39 mouse cellular contexts compared by ENCODE assay signal in genomic region chr14:7977471-7977870, GRCm38 (mm10). TPM values are rescaled to one million over a fixed set of nuclear protein-coding genes. Genes with fewer than 3 reads are reported as not detected.
DNase-seq lines count a peak whose midpoint lies in the region; ATAC-seq and TF ChIP-seq lines count a peak whose summit lies in the region.
"Had no signal": no experiment of that assay in that cellular context is flagged by ENCODE, and none has a peak within 500 bp of the region (broad histone marks: within the 10 kb centered on the region; RNA-seq: fewer than 3 reads in every experiment).

No protein-coding gene starts in this region.

- H3K4me2 ChIP-seq in liver, postnatal 0 days (ENCODE audit: low read depth, low read length), result no peak overlapping the region
- H3K4me2 ChIP-seq: hindbrain, embryonic 13.5 days; kidney, embryonic 15.5 days; limb, embryonic 13.5 days; neural tube, embryonic 15.5 days had no signal

- no peak overlapping the region for H3K4me3 ChIP-seq in liver, postnatal 0 days (ENCODE audit: low read depth, low read length)
- no peak overlapping the region for H3K4me3 ChIP-seq in embryonic facial prominence, embryonic 10.5 days
- H3K4me3 ChIP-seq in gastrocnemius, adult 2 months, result no peak overlapping the region
- H3K4me3 ChIP-seq: hindbrain, embryonic 13.5 days; kidney, embryonic 15.5 days; limb, embryonic 13.5 days; neural tube, embryonic 15.5 days had no signal

- no peaks in the 10 kb centered on the region; the same call in 1 of the 2 replicates for H3K4me1 ChIP-seq in liver, postnatal 0 days (ENCODE audit: insufficient read depth)
- no peaks in the 10 kb centered on the region for H3K4me1 ChIP-seq in embryonic facial prominence, embryonic 10.5 days
- H3K4me1 ChIP-seq: hindbrain, embryonic 13.5 days; kidney, embryonic 15.5 days; limb, embryonic 13.5 days; neural tube, embryonic 15.5 days had no signal

- 0 out of 2 replicates have a peak overlapping the region, but pooled peaks have one; percentile 7 for H3K27ac ChIP-seq in liver, postnatal 0 days (ENCODE audit: low read depth)
- H3K27ac ChIP-seq in embryonic facial prominence, embryonic 10.5 days (replicated peaks), result no peak overlapping the region
- H3K27ac ChIP-seq in gastrocnemius, adult 2 months, result no peak overlapping the region
- H3K27ac ChIP-seq: hindbrain, embryonic 13.5 days; kidney, embryonic 15.5 days; limb, embryonic 13.5 days; neural tube, embryonic 15.5 days had no signal

- no peak overlapping the region for H3K9ac ChIP-seq in liver, postnatal 0 days (replicated peaks)
- H3K9ac ChIP-seq: hindbrain, embryonic 13.5 days; kidney, embryonic 15.5 days; limb, embryonic 13.5 days; neural tube, embryonic 15.5 days had no signal

- no peaks in the 10 kb centered on the region for H3K9me3 ChIP-seq in liver, postnatal 0 days (ENCODE audit: low read length)
- no peaks in the 10 kb centered on the region for H3K9me3 ChIP-seq in embryonic facial prominence, embryonic 10.5 days
- H3K9me3 ChIP-seq: G1E; hindbrain, embryonic 13.5 days; kidney, embryonic 15.5 days; limb, embryonic 13.5 days; neural tube, embryonic 15.5 days had no signal

- WGBS in liver, postnatal 0 days (ENCODE audit: insufficient replicate concordance), result 57% methylated on average over 1 of the region's 1 CpGs
- 97% methylated on average over 1 of the region's 1 CpGs for WGBS in embryonic facial prominence, embryonic 10.5 days

- no peak for ATAC-seq in liver, postnatal 0 days
- peak; percentile 85 for ATAC-seq in activated CD4-positive, CD25-positive, alpha-beta regulatory T cell, adult 4 months
- ATAC-seq: forebrain, embryonic 14.5 days had no signal

- intact Hi-C loops in gastrocnemius, adult 2 months (cut with DNase I), result no loop called here

- TF ChIP-seq EP300 in liver, postnatal 0 days (IDR thresholded peaks at IDR 0.05; ENCODE audit: low read depth), result no peak

- H3K36me3 ChIP-seq in liver, postnatal 0 days (replicated peaks; ENCODE audit: insufficient read depth, low read length), result no peaks in the 10 kb centered on the region
- H3K36me3 ChIP-seq in embryonic facial prominence, embryonic 10.5 days (replicated peaks), result no peaks in the 10 kb centered on the region
- H3K36me3 ChIP-seq: G1E; hindbrain, embryonic 13.5 days; kidney, embryonic 15.5 days; limb, embryonic 13.5 days; neural tube, embryonic 15.5 days had no signal

- TF ChIP-seq CTCF in liver, postnatal 0 days (IDR thresholded peaks at IDR 0.05; ENCODE audit: low read depth), result no peak
- no peak for TF ChIP-seq CTCF in gastrocnemius, adult 2 months (IDR thresholded peaks at IDR 0.05)

- DNase-seq in liver, postnatal 0 days, result no peak
- DNase-seq in liver, result no peak
- peak; percentile 63 for DNase-seq in induced T-regulatory cell, adult 2 months (ENCODE audit: low read depth)
- DNase-seq in embryonic facial prominence, embryonic 10.5 days (ENCODE audit: low spot score), result no peak
- DNase-seq in embryo, embryonic 10.5 days (ENCODE audit: low spot score), result no peak
- no peak for DNase-seq in gastrocnemius, adult 2 months
- DNase-seq: adrenal gland, postnatal 14 days; B cell, adult 2 months; cerebellum, adult 11-12 months; cerebellum, adult 9-11 months; heart, postnatal 14 days; kidney, adult 18-20 months; kidney, postnatal 25 days; lung, postnatal 36 days; midbrain, embryonic 14.5 days; retina, postnatal 1 day; right cerebral cortex, postnatal 14 days; thymus, postnatal 4 days had no signal

- no peaks in the 10 kb centered on the region for H3K27me3 ChIP-seq in liver, postnatal 0 days (ENCODE audit: insufficient read depth, low read length)
- no peaks in the 10 kb centered on the region for H3K27me3 ChIP-seq in embryonic facial prominence, embryonic 10.5 days (replicated peaks; ENCODE audit: low read depth, poor library complexity, severe bottlenecking)
- H3K27me3 ChIP-seq: hindbrain, embryonic 13.5 days; kidney, embryonic 15.5 days; limb, embryonic 13.5 days; neural tube, embryonic 15.5 days had no signal

RNA-seq across cellular contexts. Expression of gene Dnase1l3, which starts 16.9 kb away (rescaled TPM):
- 12.1 and 13.2 TPM in 2 replicates for polyA plus RNA-seq in liver, postnatal 0 days (2015; fragmentation: Nextera tagmentation; extraction: Ambion mirVana)
- 1 to 10 TPM; 2.6 to 4.1 TPM for polyA plus RNA-seq in activated CD4-positive, CD25-positive, alpha-beta regulatory T cell, adult 4 months (2017; shearing (Covaris generic))
- polyA plus RNA-seq in embryonic facial prominence, embryonic 10.5 days (2016; fragmentation: Nextera tagmentation; extraction: Ambion mirVana), result 0.04 TPM in 1 of 2 replicates, not detected in the other
- total RNA-seq in gastrocnemius, adult 2 months (2021), result not detected
- total RNA-seq: gastrocnemius, adult 8-10 months; left cerebral cortex, adult 18-20 months; left cerebral cortex, postnatal 36 days had no signal
- polyA plus RNA-seq: G1E had no signal

RNA-seq across cellular contexts. Expression of gene Gm45521, which starts 20.4 kb away (rescaled TPM):
- polyA plus RNA-seq in liver, postnatal 0 days (2015; fragmentation: Nextera tagmentation; extraction: Ambion mirVana), result not detected in 2 replicates
- not detected for polyA plus RNA-seq in activated CD4-positive, CD25-positive, alpha-beta regulatory T cell, adult 4 months (2017; shearing (Covaris generic))
- polyA plus RNA-seq in embryonic facial prominence, embryonic 10.5 days (2016; fragmentation: Nextera tagmentation; extraction: Ambion mirVana), result 0.48 TPM in 1 of 2 replicates, not detected in the other
- not detected for total RNA-seq in gastrocnemius, adult 2 months (2021)
- total RNA-seq: adrenal gland, postnatal 14 days; G1E; gastrocnemius, adult 8-10 months; heart, postnatal 14 days; layer of hippocampus, adult 18-20 months; left cerebral cortex, adult 18-20 months; left cerebral cortex, postnatal 36 days; monocyte, adult 5-6 weeks had no signal
- polyA plus RNA-seq: cortical plate, adult 2 months; embryonic facial prominence, embryonic 11.5 days; G1E; gonadal fat pad, adult 2 months; heart, embryonic 14.5 days; kidney, embryonic 15.5 days; limb, embryonic 13.5 days; liver, embryonic 16.5 days; lung, embryonic 16.5 days; midbrain, embryonic 14.5 days; neural tube, embryonic 15.5 days; small intestine, adult 2 months; stomach, embryonic 14.5 days; thymus, postnatal 0 days had no signal

RNA-seq across cellular contexts. Expression of gene Abhd6, which starts 25.2 kb away (rescaled TPM):
- polyA plus RNA-seq in liver, postnatal 0 days (2015; fragmentation: Nextera tagmentation; extraction: Ambion mirVana), result 29.8 and 34.0 TPM in 2 replicates
- 10 to 100 TPM; 22.2 to 25.5 TPM for polyA plus RNA-seq in activated CD4-positive, CD25-positive, alpha-beta regulatory T cell, adult 4 months (2017; shearing (Covaris generic))
- 16.9 and 17.6 TPM in 2 replicates for polyA plus RNA-seq in embryonic facial prominence, embryonic 10.5 days (2016; fragmentation: Nextera tagmentation; extraction: Ambion mirVana)
- 1 to 10 TPM; 4.8 to 7.3 TPM for total RNA-seq in gastrocnemius, adult 2 months (2021)
- total RNA-seq: G1E had no signal
- polyA plus RNA-seq: G1E had no signal
